Mouse (Mus musculus): Measurements from ENCODE around the gene Tarsl2. TPM values are rescaled to one million over a fixed set of nuclear protein-coding genes. Genes with fewer than 3 reads are reported as not detected.

Tarsl2 gene
- total and polyA plus RNA-seq, 3 experiments = 8.0 to 24.4 (median 17.2) TPM

DNA sequence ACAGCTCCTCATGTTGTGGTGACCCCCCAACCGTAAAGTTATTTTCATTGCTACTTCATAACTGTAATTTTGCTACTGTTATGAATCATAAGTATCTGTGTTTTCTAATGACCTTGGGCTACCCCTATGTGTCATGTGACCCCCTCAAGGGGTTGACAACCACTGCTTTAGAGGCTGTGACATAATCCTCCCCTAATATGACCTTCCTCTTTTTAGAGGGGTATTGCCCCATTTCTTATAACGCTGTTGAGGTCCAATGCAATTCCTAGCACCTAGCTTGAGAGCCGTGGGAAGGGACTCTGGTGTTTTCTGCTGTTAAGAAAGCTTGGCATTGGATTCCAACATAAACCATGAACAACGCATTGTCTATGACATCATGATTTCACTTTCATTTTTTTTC is 6.0 kb downstream of the Tarsl2 start:
- no peak for DNase-seq

- no peak for DNase-seq
These were observed 12.9 kb downstream of the Tarsl2 start for GRCm38 (mm10) chr7:65657490-65658120.

- DNase-seq = no peak
These were observed 18.6 kb downstream of the Tarsl2 start for GRCm38 (mm10) chr7:65663225-65663790.

- DNase-seq = peak; percentile 23
These were observed 19.2 kb downstream of the Tarsl2 start for GRCm38 (mm10) chr7:65663886-65664285.

- DNase-seq = no peak
These were observed 22.8 kb downstream of the Tarsl2 start for GRCm38 (mm10) chr7:65667491-65667890.

DNA sequence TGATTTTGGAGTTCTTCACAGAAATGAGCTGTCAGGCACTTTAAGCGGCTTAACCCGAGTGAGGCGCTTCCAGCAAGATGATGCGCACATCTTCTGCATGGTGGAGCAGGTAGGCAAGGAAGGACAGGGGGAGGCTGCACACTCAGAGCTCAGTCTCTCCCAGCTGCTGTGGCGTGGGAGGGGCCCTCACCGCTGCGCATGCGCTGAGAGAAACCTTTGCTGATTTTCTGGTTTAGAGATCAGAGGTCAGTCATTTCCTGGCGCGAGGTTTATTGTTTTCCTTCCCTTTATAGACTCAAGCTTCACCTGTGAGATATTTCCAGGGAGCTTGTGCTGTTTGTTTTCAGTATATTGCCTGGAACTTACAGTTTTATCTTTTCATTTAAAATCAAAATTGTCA is 33.4 kb downstream of the Tarsl2 start:
- DNase-seq = no peak

DNA sequence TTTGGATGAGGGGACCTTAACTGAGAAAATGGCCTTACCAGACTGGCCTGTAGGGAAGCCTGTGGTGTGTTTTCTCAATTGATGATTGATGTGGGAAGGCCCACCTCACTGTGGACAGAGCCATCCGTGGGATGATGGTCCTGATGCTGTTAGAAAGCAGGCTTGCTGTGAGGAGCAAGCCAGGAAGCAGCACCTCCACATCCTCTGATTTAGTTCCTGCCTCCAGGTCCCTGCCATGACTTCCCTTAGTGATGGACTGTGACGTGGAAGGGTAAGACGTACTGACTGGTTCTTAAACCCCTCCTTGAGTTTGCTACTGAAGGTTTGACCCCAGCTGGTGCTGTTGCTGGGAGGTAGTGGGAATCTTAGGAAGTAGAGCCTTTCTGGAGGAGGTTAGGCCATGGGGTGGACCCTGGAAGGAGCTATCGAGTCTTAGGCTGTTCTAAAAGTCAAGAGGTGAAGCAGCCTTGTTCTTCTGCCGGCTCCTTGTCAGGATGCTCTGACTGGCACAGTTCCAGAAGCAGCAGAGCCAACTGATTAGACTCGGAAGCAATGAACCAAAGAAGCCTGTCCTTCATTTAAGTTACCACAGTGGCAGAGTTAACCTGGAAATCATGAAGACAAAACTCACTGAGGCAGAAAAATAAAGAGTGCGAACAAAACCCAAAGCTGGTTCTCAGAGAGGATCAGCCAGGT is 34.4 kb downstream of the Tarsl2 start:
- DNase-seq = no peak

DNA sequence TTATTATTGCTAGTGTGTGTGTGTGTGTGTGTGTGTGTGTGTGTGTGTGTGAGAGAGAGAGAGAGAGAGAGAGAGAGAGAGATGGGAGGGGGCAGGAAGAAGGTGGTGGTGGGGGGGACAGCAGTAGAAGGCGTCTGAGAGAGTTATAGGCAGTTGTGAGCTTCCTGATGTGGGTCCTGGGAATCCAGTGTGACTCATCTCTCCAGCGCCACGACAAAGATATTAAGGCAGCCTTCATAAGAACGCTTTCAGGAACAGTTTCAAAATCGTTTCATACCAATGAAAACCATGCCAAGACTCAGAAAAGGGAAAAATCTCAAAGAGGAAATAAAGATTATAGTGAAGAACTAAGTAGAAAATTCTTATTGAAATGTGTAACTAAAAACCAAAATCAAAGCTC is 36.5 kb downstream of the Tarsl2 start:
- no peak for DNase-seq

DNA sequence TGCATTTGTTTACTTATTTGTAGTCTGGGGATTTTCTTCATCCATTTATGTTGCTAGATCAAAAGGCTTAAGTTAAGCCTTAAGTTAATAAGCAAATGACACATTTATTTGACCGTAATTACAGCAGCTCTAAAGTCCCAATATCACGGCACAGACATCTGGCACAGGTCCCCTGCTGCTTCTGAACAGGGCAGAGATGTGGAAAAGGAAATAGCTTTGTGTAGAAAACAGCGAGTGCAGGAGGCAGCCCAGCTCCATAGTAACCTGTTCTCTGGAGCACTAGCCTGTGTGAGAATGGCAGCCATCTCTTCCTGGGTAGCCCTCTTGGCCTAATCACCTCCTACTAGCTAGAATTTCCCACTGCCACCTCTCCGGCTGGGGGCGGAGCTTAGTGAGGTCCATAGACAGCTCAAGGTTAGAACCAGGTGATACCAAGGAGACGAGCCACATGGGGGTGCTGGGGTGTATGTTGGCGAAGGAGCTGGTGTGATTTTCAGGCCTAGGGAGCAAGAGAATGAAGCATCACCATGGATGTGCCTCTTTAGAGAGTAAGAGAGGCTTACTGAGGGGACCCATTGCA is 39.6 kb downstream of the Tarsl2 start:
- DNase-seq = no peak

GRCm38 (mm10) chr7:65686664-65687063 is 42.0 kb downstream of the Tarsl2 start:
- no peak for DNase-seq

DNA sequence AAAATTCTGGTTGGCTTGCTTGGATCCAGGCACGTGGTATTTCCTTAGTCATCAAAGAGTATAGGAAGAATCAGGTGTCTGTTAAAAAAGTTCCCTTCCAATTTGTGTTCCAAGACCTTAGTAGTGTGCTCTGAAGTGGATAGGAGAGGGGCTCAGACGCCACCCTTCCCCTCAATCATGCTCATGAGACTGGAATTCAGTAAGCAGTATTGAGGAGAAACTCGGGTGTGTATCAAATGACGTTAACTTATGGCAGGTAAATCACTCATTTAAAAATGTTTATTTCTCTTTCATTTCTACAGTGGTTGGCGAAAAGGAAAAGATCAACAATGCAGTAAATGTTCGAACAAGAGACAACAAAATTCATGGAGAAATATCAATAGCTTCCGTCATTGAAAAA is 46.2 kb downstream of the Tarsl2 start, which contains the start of gene Tm2d3:
TSS of gene Tm2d3 (plus strand) at position 301 of the 400 bp plus-strand sequence.
- DNase-seq = no peak

DNA sequence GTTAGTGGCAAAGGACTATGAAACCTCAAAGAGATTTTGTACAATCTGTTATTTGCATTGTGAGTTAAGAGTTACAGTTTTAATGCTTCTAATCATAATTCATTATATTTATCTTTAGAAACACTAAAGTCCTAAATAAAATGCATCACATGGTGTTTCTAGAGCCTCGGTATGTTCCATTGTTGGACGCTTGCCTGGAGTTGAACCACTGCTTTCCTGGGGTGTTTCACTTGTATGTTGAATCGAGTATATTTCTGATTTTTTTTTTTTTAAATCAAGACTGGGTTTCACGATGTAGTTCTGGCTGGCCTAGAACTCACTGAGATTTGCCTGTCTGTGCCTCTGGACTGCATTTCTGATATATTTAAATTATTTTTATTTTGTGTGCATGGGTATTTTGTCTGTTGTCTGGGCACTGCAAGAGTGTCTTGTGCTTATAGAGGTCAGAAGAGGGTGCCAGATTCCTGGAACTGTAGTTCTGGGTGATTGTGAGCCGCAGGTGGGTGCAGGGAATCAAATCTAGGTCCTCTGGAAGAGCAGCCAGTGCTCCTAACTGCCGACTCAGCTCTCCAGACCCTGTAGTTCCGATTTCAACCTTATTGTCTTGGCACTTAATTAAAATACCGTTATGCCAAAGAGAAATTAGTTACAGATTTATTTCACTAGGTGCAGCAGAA is 47.4 kb downstream of the Tarsl2 start:
- no peak for DNase-seq

GRCm38 (mm10) chr7:65692883-65693282 is 48.2 kb downstream of the Tarsl2 start:
- no peak for DNase-seq

DNA sequence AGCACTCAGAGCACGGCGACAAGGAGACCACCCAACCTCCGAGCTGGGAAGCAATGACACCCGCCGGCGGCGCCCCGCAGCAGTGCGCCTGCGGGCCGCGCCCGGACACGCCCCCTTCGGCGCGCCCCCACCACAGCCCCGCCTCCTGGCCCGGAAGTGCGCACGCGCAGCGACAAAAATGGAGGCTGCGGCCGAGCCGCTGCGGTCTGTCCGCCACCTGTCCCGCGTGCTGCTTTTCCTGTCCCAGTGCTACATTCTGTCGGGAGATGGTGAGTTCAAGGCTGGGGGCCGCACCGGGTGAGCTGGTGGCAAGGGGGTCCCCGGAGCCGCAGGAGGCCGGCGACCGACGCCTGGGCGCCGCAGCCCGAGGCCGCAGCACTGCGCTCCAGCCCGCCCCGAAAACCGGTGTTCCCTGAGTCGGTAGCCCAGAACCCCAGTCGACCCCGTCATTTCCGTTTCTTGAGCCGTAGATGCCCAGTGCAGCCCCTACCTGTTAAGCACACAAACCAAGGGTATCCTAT is 48.7 kb downstream of the Tarsl2 start:
- DNase-seq = peak; percentile 93

- no peak for DNase-seq
These were observed 51.8 kb downstream of the Tarsl2 start for GRCm38 (mm10) chr7:65696450-65696849.

- no peak for DNase-seq
These were observed 57.4 kb downstream of the Tarsl2 start for GRCm38 (mm10) chr7:65702076-65702475.

GRCm38 (mm10) chr7:65704818-65705242 is 60.1 kb downstream of the Tarsl2 start:
- peak; percentile 77 for DNase-seq

GRCm38 (mm10) chr7:65708506-65708905 is 63.8 kb downstream of the Tarsl2 start:
- DNase-seq = no peak

DNA sequence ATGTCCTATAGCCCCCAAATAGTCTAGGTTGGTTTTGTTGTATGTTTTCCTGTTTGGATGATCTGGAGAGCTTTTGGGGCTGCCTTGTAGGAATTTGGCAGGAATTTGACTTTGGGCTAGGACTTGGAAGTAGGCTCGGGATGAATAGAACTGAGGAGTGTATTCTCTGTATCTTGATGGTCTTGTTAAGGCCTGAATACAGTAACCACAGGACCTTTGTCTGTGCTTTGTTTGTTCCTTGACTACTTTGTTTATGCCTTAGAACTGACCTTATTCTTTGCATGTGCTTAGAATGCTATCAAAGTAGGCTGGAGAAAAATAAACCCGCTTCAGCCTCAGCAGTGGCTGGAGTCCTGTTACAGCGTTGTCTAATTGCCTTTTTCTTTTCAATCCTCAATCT is 65.6 kb downstream of the Tarsl2 start:
- no peak for DNase-seq

- DNase-seq = no peak
These were observed 69.1 kb downstream of the Tarsl2 start for GRCm38 (mm10) chr7:65713782-65714181.

- DNase-seq = peak; percentile 26
These were observed 69.6 kb downstream of the Tarsl2 start for GRCm38 (mm10) chr7:65714304-65714703.

- DNase-seq = peak; percentile 20
These were observed 89.3 kb downstream of the Tarsl2 start for GRCm38 (mm10) chr7:65734024-65734423.
